Mouse (Mus musculus): ENCODE results near the gene Arhgef28.

DNA sequence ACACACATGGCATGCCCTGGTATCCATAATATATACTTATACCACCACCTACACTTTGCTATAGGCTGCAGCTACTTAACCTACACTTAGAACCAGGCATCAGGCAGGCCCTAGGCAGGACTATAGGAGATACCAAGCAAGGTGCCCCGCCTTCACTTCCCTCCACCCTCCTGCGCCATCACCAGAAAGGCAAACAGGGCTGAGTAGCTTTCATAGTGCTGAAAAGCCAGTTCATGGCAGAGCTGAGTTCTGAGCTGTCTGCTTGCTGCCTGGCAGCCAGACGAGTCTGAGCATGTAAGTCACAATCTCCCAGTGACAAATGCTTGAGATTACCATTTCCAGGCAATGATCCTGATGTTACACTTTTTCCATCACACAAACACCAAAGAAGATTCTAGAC, 167.5 kb downstream of the Arhgef28 start:
- TF ChIP-seq POLR2A (IDR thresholded peaks at IDR 0.05; ENCODE audit: borderline replicate concordance, extremely low read depth, insufficient read depth, insufficient read length, poor library complexity, severe bottlenecking): no peak
- no peak for TF ChIP-seq CTCF (IDR thresholded peaks at IDR 0.05; ENCODE audit: borderline replicate concordance, extremely low read depth, insufficient read depth, insufficient read length)
